19 mouse cellular contexts compared by ENCODE assay signal in genomic region chr17:71444718-71445117, GRCm38 (mm10). TPM values are rescaled to one million over a fixed set of nuclear protein-coding genes. Genes with fewer than 3 reads are reported as not detected.
DNase-seq lines count a peak whose midpoint lies in the region; ATAC-seq and TF ChIP-seq lines count a peak whose summit lies in the region.
"Had no signal": no experiment of that assay in that cellular context is flagged by ENCODE, and none has a peak within 500 bp of the region (broad histone marks: within the 10 kb centered on the region; RNA-seq: fewer than 3 reads in every experiment).

No protein-coding gene starts in this region.

- no peaks in the 10 kb centered on the region for H3K4me1 ChIP-seq in forebrain, embryonic 16.5 days (replicated peaks; ENCODE audit: control insufficient read depth, insufficient read depth, low read length)
- H3K4me1 ChIP-seq: forebrain, embryonic 13.5 days; hindbrain, embryonic 15.5 days; lung, embryonic 15.5 days; megakaryocyte, embryonic 14.5 days had no signal

- 88% methylated on average over 2 of the region's 2 CpGs for WGBS in forebrain, embryonic 16.5 days

- H3K9ac ChIP-seq in forebrain, embryonic 16.5 days (replicated peaks; ENCODE audit: low read depth, low read length) = no peak overlapping the region
- H3K9ac ChIP-seq: forebrain, embryonic 13.5 days; hindbrain, embryonic 15.5 days; lung, embryonic 15.5 days had no signal

- peaks cover 2% of the 10 kb centered on the region; the same call in 1 of the 2 replicates for H3K36me3 ChIP-seq in forebrain, embryonic 16.5 days (ENCODE audit: control insufficient read depth, insufficient read depth)

- H3K4me3 ChIP-seq in layer of hippocampus, adult 2 months = no peak overlapping the region
- no peak overlapping the region for H3K4me3 ChIP-seq in forebrain, embryonic 16.5 days (replicated peaks; ENCODE audit: low read length)
- H3K4me3 ChIP-seq: forebrain, embryonic 13.5 days; hindbrain, embryonic 15.5 days; lung, embryonic 15.5 days; megakaryocyte, embryonic 14.5 days had no signal

- ATAC-seq in forebrain, embryonic 16.5 days = no peak
- ATAC-seq: forebrain, embryonic 13.5 days had no signal

- no peaks in the 10 kb centered on the region for H3K27me3 ChIP-seq in forebrain, embryonic 16.5 days (replicated peaks; ENCODE audit: control insufficient read depth, insufficient read depth, low read length)
- H3K27me3 ChIP-seq: forebrain, embryonic 13.5 days; hindbrain, embryonic 15.5 days; lung, embryonic 15.5 days; megakaryocyte, embryonic 14.5 days had no signal

- peak; percentile 67 for TF ChIP-seq CTCF in layer of hippocampus, adult 2 months (conservative IDR thresholded peaks at IDR 0.05)

- no peak overlapping the region for H3K27ac ChIP-seq in layer of hippocampus, adult 2 months
- H3K27ac ChIP-seq in forebrain, embryonic 16.5 days (ENCODE audit: low read length) = no peak overlapping the region
- H3K27ac ChIP-seq: forebrain, embryonic 13.5 days; hindbrain, embryonic 15.5 days; lung, embryonic 15.5 days had no signal

- peak; percentile 4 to 17 for DNase-seq in frontal cortex, postnatal 36 days (ENCODE audit: low spot score in 2 of 2)
- no peak for DNase-seq in frontal cortex, postnatal 14 days (ENCODE audit: low spot score in 2 of 2)
- no peak for DNase-seq in layer of hippocampus, adult 2 months (ENCODE audit: low spot score in 2 of 2)
- DNase-seq in layer of hippocampus, adult 8-10 months (ENCODE audit: low spot score in 2 of 2) = no peak
- DNase-seq in right cerebral cortex, adult 2 months (ENCODE audit: low spot score in 2 of 2) = peak; percentile 22 to 26
- no peak for DNase-seq in right cerebral cortex, postnatal 36 days (ENCODE audit: low spot score in 2 of 2)
- DNase-seq in telencephalon, adult 2 months (ENCODE audit: low read depth, low spot score) = peak; percentile 13
- DNase-seq: cerebellum, postnatal 14 days; gastrocnemius, postnatal 36 days; kidney, adult 2 months; kidney, postnatal 4 days; layer of hippocampus, postnatal 36 days; liver; retina, postnatal 1 day had no signal

- H3K9me3 ChIP-seq in forebrain, embryonic 16.5 days (ENCODE audit: control insufficient read depth, low read length) = no peaks in the 10 kb centered on the region
- H3K9me3 ChIP-seq: forebrain, embryonic 13.5 days; hindbrain, embryonic 15.5 days; lung, embryonic 15.5 days had no signal

- no peak overlapping the region for H3K4me2 ChIP-seq in forebrain, embryonic 16.5 days (ENCODE audit: low read length)
- H3K4me2 ChIP-seq: forebrain, embryonic 13.5 days; hindbrain, embryonic 15.5 days; lung, embryonic 15.5 days had no signal

RNA-seq across cellular contexts. Expression of gene Gm4707, which starts 15.0 kb away (rescaled TPM):
- total RNA-seq in layer of hippocampus, adult 2 months (2021) = 1 to 10 TPM; 1.3 to 2.6 TPM
- 1 to 10 TPM; 1.7 to 3.8 (median 2.7) TPM for total RNA-seq in layer of hippocampus, adult 8-10 months (2022)
- 1.8 and 3.5 TPM in 2 replicates for polyA plus RNA-seq in forebrain, embryonic 16.5 days (2015; fragmentation: Nextera tagmentation; extraction: Ambion mirVana)

RNA-seq across cellular contexts. Expression of gene Smchd1, which starts 30.4 kb away (rescaled TPM):
- total RNA-seq in layer of hippocampus, adult 2 months (2021) = 10 to 100 TPM; 34.6 to 40.0 TPM
- 10 to 100 TPM; 30.3 to 34.7 (median 33.9) TPM for total RNA-seq in layer of hippocampus, adult 8-10 months (2022)
- polyA plus RNA-seq in forebrain, embryonic 16.5 days (2015; fragmentation: Nextera tagmentation; extraction: Ambion mirVana) = 53.4 and 54.1 TPM in 2 replicates

Comparison
In these comparisons a context has a peak if more than half of its experiments do, and no peak if none do; other contexts are left out.
1. DNase-seq: peak in frontal cortex, postnatal 36 days (2 of 2), right cerebral cortex, adult 2 months (2 of 2) and telencephalon, adult 2 months (single experiment); none in frontal cortex, postnatal 14 days (0 of 2), layer of hippocampus, adult 2 months (0 of 2), layer of hippocampus, adult 8-10 months (0 of 2) and right cerebral cortex, postnatal 36 days (0 of 2).